Mouse (Mus musculus) v-Abl transformed pro-B cells (cell line): ENCODE results near the gene Gm9745.
"Not testable (repeated sequence)": the region's sequence is repeated elsewhere in the genome, so short reads cannot be mapped to it uniquely, and the experiment has no call there.

ENCODE experiments used
- in situ Hi-C, 2 experiments: fragments of 400-800 bp; cut with MboI; formaldehyde crosslinking; loops; one replicate each; pipeline ENCODE4 v1.15.1; 2025; ENCODE audit not compliant: unreplicated experiment in 2 of 2

Gene Gm9745

GRCm38 (mm10) chr13:8948131-8948530 is at the start of gene Gm9745:
TSS of gene Gm9745 (minus strand) at chr13:8948231.
- in situ Hi-C loops, result not testable (repeated sequence)

GRCm38 (mm10) chr13:8997221-8997620 is 49.2 kb upstream of the Gm9745 start:
- in situ Hi-C loops, result loop anchor here (5.0 to 25.0 kb wide), 3 partner anchors 95 to 840 kb away; partner anchors contain the start of genes Larp4b (in 2 of the 2) and Wdr37 (in 1 of the 2)

GRCm38 (mm10) chr13:8995990-8996786 is 48.2 kb upstream of the Gm9745 start, which contains the start of gene Gtpbp4:
TSS of gene Gtpbp4 (minus strand) at chr13:8996083.
- in situ Hi-C loops, result loop anchor here (5.0 to 25.0 kb wide), 3 partner anchors 96 to 841 kb away; partner anchors contain the start of genes Larp4b (in 2 of the 2) and Wdr37 (in 1 of the 2)

- in situ Hi-C loops, result loop anchor here (5.0 to 25.0 kb wide), 3 partner anchors 97 to 842 kb away; partner anchors contain the start of genes Larp4b (in 2 of the 2) and Wdr37 (in 1 of the 2)
These were observed 47.3 kb upstream of the Gm9745 start for GRCm38 (mm10) chr13:8995159-8995989.

GRCm38 (mm10) chr13:8992231-8992630 is 44.2 kb upstream of the Gm9745 start:
- in situ Hi-C loops, result loop anchor here (10.0 to 25.0 kb wide), 2 partner anchors 117 to 845 kb away; partner anchors contain the start of gene Wdr37 (in 1 of the 2)

GRCm38 (mm10) chr13:8972972-8973371 is 24.9 kb upstream of the Gm9745 start:
- in situ Hi-C loops, result loop anchor here in 1 of 2 experiments (10.0 kb wide), 2 partner anchors 88 to 128 kb away; partner anchors contain the start of gene Idi1

GRCm38 (mm10) chr13:8972369-8972768 is 24.3 kb upstream of the Gm9745 start:
- in situ Hi-C loops, result loop anchor here in 1 of 2 experiments (10.0 kb wide), 2 partner anchors 88 to 128 kb away; partner anchors contain the start of gene Idi1

- in situ Hi-C loops, result no loop called here
These were observed 19.7 kb upstream of the Gm9745 start for GRCm38 (mm10) chr13:8967742-8968141.

- in situ Hi-C loops, result no loop called here
These were observed 17.2 kb upstream of the Gm9745 start for GRCm38 (mm10) chr13:8965224-8965623.

- in situ Hi-C loops, result not testable (repeated sequence)
These were observed 14.2 kb upstream of the Gm9745 start for GRCm38 (mm10) chr13:8962266-8962665.

- in situ Hi-C loops, result not testable (repeated sequence)
These were observed 13.3 kb upstream of the Gm9745 start for GRCm38 (mm10) chr13:8961128-8961888.

GRCm38 (mm10) chr13:8959554-8959953 is 11.5 kb upstream of the Gm9745 start:
- in situ Hi-C loops, result not testable (repeated sequence)

GRCm38 (mm10) chr13:8959058-8959457 is 11.0 kb upstream of the Gm9745 start:
- in situ Hi-C loops, result not testable (repeated sequence)

- in situ Hi-C loops, result not testable (repeated sequence)
These were observed 8.8 kb upstream of the Gm9745 start for GRCm38 (mm10) chr13:8956873-8957272.

- in situ Hi-C loops, result not testable (repeated sequence)
These were observed 7.1 kb upstream of the Gm9745 start for GRCm38 (mm10) chr13:8955127-8955526.

- in situ Hi-C loops, result not testable (repeated sequence)
These were observed 4.5 kb upstream of the Gm9745 start, which contains the start of gene Idi2 for GRCm38 (mm10) chr13:8952563-8952962. TSS of gene Idi2 (plus strand) at chr13:8952863.

GRCm38 (mm10) chr13:8943828-8944227 is 4.2 kb downstream of the Gm9745 start:
- in situ Hi-C loops, result not testable (repeated sequence)

GRCm38 (mm10) chr13:8941701-8942100 is 6.3 kb downstream of the Gm9745 start:
- in situ Hi-C loops, result not testable (repeated sequence)

GRCm38 (mm10) chr13:8941110-8941509 is 6.9 kb downstream of the Gm9745 start:
- in situ Hi-C loops, result not testable (repeated sequence)

- in situ Hi-C loops, result not testable (repeated sequence)
These were observed 10.4 kb downstream of the Gm9745 start for GRCm38 (mm10) chr13:8937611-8938140.
